Mouse (Mus musculus): ENCODE measurements around the gene Nup107. TPM values are rescaled to one million over a fixed set of nuclear protein-coding genes. Genes with fewer than 3 reads are reported as not detected.

The Nup107 gene
- polyA plus RNA-seq, 1 experiment from 2014 or later = 77.5 TPM

DNA sequence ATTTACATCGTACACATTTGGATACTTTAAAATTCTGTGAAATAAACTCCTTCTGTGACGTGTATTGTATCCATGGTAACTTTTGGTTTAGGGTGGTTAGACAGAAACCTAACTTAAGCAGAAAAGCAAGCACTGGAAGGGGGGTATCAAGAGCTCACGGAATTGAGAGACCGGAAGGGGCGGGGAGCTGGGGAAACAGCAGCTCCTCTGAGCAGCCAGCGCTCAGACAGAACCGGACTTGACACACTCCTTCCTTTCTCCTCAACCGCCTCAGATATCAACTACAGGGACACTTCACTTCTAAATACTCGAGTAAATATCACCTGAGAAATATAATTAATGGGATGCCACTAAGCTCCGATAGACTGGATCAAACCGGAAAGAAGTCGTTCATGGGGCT, 4.6 kb upstream of the Nup107 start:
- H3K4me1 ChIP-seq (ENCODE audit: control insufficient read depth, insufficient read depth, low read length) = no peaks in the 10 kb centered on the region
- no peaks in the 10 kb centered on the region for H3K36me3 ChIP-seq (ENCODE audit: control insufficient read depth, insufficient read depth, low read length)
- no peak overlapping the region for H3K9ac ChIP-seq (ENCODE audit: low read depth, low read length)
- H3K4me3 ChIP-seq (ENCODE audit: low read length) = no peak overlapping the region
- no peaks in the 10 kb centered on the region for H3K27me3 ChIP-seq (ENCODE audit: control insufficient read depth, insufficient read depth, low read length)
- no peak for ATAC-seq (ENCODE audit: low FRiP score, low TSS enrichment)
- H3K4me2 ChIP-seq (replicated peaks; ENCODE audit: low read depth, low read length) = no peak overlapping the region
- no peak overlapping the region for H3K27ac ChIP-seq (ENCODE audit: low read depth, low read length)
- WGBS = 91% methylated on average over 12 of the region's 12 CpGs
- H3K9me3 ChIP-seq (ENCODE audit: control insufficient read depth, low read length) = no peaks in the 10 kb centered on the region; the same call in 1 of the 2 replicates

DNA sequence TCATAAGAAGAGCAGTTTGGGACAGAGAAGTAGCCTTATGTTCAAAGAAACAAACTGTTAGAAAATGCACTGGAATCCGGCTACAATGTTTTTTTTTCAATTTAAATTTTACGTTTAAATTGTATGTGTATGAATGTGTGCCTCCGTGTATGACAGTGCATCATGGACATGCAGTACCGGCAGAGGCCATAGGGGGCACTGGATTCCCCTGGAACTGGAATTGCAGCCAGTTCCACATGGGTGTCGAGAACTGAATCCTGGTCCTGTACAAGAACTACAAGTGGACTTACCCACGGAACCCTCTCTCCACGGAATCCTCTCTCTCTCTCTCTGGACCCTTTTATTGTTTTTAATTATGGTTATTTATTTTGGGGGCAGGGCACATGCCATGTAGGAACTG, 3.7 kb upstream of the Nup107 start:
- Histone ChIP-seq H3K4me2 (replicated peaks; ENCODE audit: low read depth, low read length) (no peak overlapping the region), H3K27ac (ENCODE audit: low read depth, low read length) (no peak overlapping the region), H3K4me1 (ENCODE audit: control insufficient read depth, insufficient read depth, low read length) (peaks cover 7% of the 10 kb centered on the region; the same call in 1 of the 2 replicates), H3K4me3 (ENCODE audit: low read length) (no peak overlapping the region), H3K27me3 (ENCODE audit: control insufficient read depth, insufficient read depth, low read length) (no peaks in the 10 kb centered on the region), H3K9me3 (ENCODE audit: control insufficient read depth, low read length) (no peaks in the 10 kb centered on the region; the same call in 1 of the 2 replicates), H3K9ac (ENCODE audit: low read depth, low read length) (no peak overlapping the region), H3K36me3 (ENCODE audit: control insufficient read depth, insufficient read depth, low read length) (no peaks in the 10 kb centered on the region)
- no peak for ATAC-seq (ENCODE audit: low FRiP score, low TSS enrichment)
- 92% methylated on average over 7 of the region's 7 CpGs for WGBS

DNA sequence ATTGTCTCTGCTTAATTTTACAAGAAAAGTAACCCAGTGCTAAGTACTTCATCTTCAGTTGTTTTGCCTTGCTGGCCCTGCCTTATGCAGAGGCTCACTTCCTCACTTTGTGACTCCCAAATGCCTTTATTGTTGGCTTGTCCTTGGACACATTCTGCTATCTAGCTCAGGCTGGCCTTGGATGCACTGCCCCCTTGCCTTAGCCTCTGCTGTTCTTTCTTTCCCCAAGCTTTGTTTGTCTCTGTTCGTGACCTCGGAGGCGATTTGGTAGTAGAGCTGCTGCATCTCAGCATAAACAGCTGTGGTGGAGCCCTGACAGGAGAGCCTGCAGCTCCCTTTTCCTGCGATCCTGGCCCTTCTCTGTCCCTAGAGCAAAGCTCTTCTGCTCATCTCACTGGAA, 2.7 kb upstream of the Nup107 start:
- no peak overlapping the region for H3K27ac ChIP-seq (ENCODE audit: low read depth, low read length)
- no peak overlapping the region for H3K9ac ChIP-seq (ENCODE audit: low read depth, low read length)
- H3K27me3 ChIP-seq (ENCODE audit: control insufficient read depth, insufficient read depth, low read length) = no peaks in the 10 kb centered on the region
- no peak for ATAC-seq (ENCODE audit: low FRiP score, low TSS enrichment)
- no peaks in the 10 kb centered on the region for H3K36me3 ChIP-seq (ENCODE audit: control insufficient read depth, insufficient read depth, low read length)
- H3K4me3 ChIP-seq (ENCODE audit: low read length) = no peak overlapping the region
- no peak overlapping the region for H3K4me2 ChIP-seq (replicated peaks; ENCODE audit: low read depth, low read length)
- no peaks in the 10 kb centered on the region; the same call in 1 of the 2 replicates for H3K9me3 ChIP-seq (ENCODE audit: control insufficient read depth, low read length)
- H3K4me1 ChIP-seq (ENCODE audit: control insufficient read depth, insufficient read depth, low read length) = peaks cover 10% of the 10 kb centered on the region; the same call in 1 of the 2 replicates
- WGBS = 86% methylated on average over 4 of the region's 4 CpGs

DNA sequence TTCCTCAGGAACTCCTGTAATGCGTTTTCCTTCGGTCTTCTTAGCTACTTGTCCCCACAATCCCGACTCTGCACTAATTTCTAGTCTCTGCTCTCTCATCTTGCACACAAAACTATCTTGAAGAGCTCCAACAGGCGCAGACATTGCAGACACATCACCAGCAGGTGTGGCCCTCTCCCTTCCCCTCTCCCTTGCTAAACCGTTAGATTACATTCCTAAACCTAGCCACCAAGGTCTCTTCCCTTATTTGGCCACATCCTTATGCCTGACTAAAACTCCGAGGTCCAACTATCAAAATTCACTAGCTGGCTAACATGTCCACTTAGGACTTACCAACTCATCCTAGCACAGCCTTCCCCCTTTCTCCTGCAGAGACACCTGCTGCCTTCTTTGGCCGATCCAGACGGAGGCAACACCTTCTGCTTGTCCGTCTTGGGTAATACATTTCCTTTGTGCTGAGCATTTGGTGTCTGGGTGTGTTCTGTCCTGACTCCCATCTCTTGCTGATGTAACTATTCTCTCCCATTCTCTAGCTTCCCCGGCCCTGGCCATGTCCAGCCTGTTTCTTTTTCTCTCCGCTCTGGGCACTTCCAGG, 1.0 kb upstream of the Nup107 start:
- Histone ChIP-seq H3K4me1 (ENCODE audit: control insufficient read depth, insufficient read depth, low read length) (peaks cover 10% of the 10 kb centered on the region; the same call in 1 of the 2 replicates), H3K4me3 (ENCODE audit: low read length) (no peak overlapping the region), H3K9ac (ENCODE audit: low read depth, low read length) (no peak overlapping the region), H3K36me3 (ENCODE audit: control insufficient read depth, insufficient read depth, low read length) (no peaks in the 10 kb centered on the region), H3K27ac (ENCODE audit: low read depth, low read length) (no peak overlapping the region), H3K27me3 (ENCODE audit: control insufficient read depth, insufficient read depth, low read length) (no peaks in the 10 kb centered on the region), H3K9me3 (ENCODE audit: control insufficient read depth, low read length) (no peaks in the 10 kb centered on the region; the same call in 1 of the 2 replicates), H3K4me2 (replicated peaks; ENCODE audit: low read depth, low read length) (no peak overlapping the region; the same call in 1 of the 2 replicates)
- no peak for ATAC-seq (ENCODE audit: low FRiP score, low TSS enrichment)
- 74% methylated on average over 11 of the region's 11 CpGs for WGBS

DNA sequence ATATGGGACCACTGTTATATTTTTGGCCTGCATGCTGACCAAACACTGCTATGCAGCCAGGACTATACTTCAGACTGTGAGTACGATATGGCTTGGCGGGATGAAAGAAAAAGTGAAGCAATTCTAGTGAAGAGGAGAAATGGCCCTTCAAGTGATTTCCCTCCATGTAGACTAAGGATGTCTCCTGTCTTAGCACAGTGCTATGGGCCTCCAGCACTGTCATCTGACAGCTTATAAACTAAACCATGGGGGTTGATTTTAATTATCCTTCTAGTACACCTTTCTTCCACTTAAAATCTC, 1.4 kb downstream of the Nup107 start:
- H3K36me3 ChIP-seq (ENCODE audit: control insufficient read depth, insufficient read depth, low read length) = peaks cover 19% of the 10 kb centered on the region

DNA sequence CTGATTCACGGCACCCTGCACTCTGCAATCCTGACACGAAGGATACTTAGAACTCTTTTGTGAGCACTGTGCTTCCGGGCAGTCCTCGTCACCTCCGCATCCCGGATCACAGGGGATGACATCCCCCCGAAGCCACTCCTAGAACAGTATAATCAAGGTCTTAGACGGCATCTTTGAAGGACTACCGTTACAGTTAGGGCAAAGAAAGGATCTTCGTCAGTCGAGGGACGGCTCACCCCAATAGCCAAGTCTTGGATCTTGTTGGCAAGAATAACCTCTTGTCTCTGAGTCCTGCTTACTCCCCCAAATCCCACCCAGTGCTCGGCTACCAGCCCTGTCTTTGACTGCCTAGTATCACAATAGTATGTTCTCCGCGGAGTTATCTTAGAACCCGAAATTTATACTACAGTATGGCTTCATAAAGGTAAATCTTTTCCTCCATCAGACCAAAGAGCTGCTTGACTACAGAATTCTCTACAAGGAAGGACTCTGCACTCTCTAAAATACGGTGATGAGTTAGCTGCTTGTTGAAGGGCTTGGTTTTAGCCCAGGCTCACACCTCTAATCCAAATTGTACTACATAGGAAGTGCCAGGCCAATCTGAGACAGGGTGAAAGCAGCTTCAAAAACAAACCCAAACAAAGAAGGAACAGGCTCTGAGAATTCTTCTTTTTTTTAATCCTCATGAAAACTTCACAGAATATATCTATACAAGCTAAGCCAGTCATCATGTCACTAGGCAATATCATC, 1.9 kb downstream of the Nup107 start:
- WGBS = 93% methylated on average over 17 of the region's 17 CpGs
- no peak overlapping the region; the same call in 1 of the 2 replicates for H3K9ac ChIP-seq (ENCODE audit: low read depth, low read length)
- no peak overlapping the region for H3K4me3 ChIP-seq (ENCODE audit: low read length)
- H3K4me2 ChIP-seq (replicated peaks; ENCODE audit: low read depth, low read length) = no peak overlapping the region; the same call in 1 of the 2 replicates
- H3K27ac ChIP-seq (ENCODE audit: low read depth, low read length) = no peak overlapping the region
- no peak for ATAC-seq (ENCODE audit: low FRiP score, low TSS enrichment)
- H3K9me3 ChIP-seq (ENCODE audit: control insufficient read depth, low read length) = no peaks in the 10 kb centered on the region
- no peaks in the 10 kb centered on the region for H3K27me3 ChIP-seq (ENCODE audit: control insufficient read depth, insufficient read depth, low read length)
- peaks cover 24% of the 10 kb centered on the region for H3K36me3 ChIP-seq (ENCODE audit: control insufficient read depth, insufficient read depth, low read length)
- peaks cover 10% of the 10 kb centered on the region; the same call in 1 of the 2 replicates for H3K4me1 ChIP-seq (ENCODE audit: control insufficient read depth, insufficient read depth, low read length)

More for the DNA sequence above, 1.4 kb downstream of the Nup107 start:
- H3K9ac ChIP-seq (ENCODE audit: low read depth, low read length) = peak overlapping the region; percentile 86; the same call in 1 of the 2 replicates
- H3K4me3 ChIP-seq (ENCODE audit: low read length) = peak overlapping the region; percentile 93; the same call in 1 of the 2 replicates
- no peaks in the 10 kb centered on the region; the same call in 1 of the 2 replicates for H3K9me3 ChIP-seq (ENCODE audit: control insufficient read depth, low read length)
- WGBS = 93% methylated on average over 2 of the region's 2 CpGs
- no peak overlapping the region for H3K27ac ChIP-seq (ENCODE audit: low read depth, low read length)
- no peak for ATAC-seq (ENCODE audit: low FRiP score, low TSS enrichment)
- H3K4me1 ChIP-seq (ENCODE audit: control insufficient read depth, insufficient read depth, low read length) = peaks cover 10% of the 10 kb centered on the region; the same call in 1 of the 2 replicates
- peak overlapping the region; percentile 68 for H3K4me2 ChIP-seq (replicated peaks; ENCODE audit: low read depth, low read length)
- no peaks in the 10 kb centered on the region for H3K27me3 ChIP-seq (ENCODE audit: control insufficient read depth, insufficient read depth, low read length)

DNA sequence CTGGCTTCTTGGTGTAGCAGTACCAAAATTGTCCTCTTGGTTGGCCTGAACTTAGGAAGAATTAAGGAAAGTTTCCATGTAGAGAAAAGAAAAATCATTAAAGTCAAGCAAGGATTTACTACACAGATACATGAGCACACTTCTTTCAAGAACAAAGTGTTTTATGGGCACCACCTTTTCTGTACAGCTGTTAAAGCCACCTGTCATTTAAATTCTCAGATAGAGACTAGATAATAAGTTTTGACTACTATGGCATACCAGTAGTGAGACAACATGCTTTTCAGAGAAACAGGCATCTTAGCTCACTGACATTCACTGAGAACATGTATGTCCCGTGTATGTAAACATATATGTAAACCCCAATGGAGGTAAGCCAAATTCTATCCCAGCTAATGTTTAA, 2.5 kb downstream of the Nup107 start:
- Histone ChIP-seq H3K36me3 (ENCODE audit: control insufficient read depth, insufficient read depth, low read length) (peaks cover 30% of the 10 kb centered on the region), H3K9ac (ENCODE audit: low read depth, low read length) (no peak overlapping the region), H3K27me3 (ENCODE audit: control insufficient read depth, insufficient read depth, low read length) (no peaks in the 10 kb centered on the region), H3K4me2 (replicated peaks; ENCODE audit: low read depth, low read length) (no peak overlapping the region), H3K4me1 (ENCODE audit: control insufficient read depth, insufficient read depth, low read length) (peaks cover 10% of the 10 kb centered on the region; the same call in 1 of the 2 replicates), H3K9me3 (ENCODE audit: control insufficient read depth, low read length) (no peaks in the 10 kb centered on the region), H3K4me3 (ENCODE audit: low read length) (no peak overlapping the region), H3K27ac (ENCODE audit: low read depth, low read length) (no peak overlapping the region)
- no peak for ATAC-seq (ENCODE audit: low FRiP score, low TSS enrichment)
- 88% methylated on average over 1 of the region's 1 CpGs for WGBS

DNA sequence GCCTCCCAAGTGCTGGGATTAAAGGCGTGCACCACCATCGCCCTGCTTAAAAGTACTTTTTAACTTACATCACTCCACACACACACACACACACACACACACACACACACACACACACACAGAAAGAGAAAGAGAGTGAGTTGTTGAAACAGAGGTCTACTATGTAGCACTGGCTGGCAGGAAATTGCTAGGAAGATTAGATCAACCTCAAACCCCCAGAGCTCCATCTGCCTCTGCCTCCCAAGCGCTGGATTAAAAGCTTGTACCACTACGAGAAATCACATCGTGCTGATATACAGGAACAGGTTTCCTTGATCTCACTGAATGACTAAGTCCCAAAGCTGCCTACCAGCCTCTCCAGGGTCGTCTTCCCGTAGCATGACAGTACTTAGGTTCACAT, 7.9 kb downstream of the Nup107 start:
- Histone ChIP-seq H3K4me1 (ENCODE audit: control insufficient read depth, insufficient read depth, low read length) (no peaks in the 10 kb centered on the region), H3K36me3 (ENCODE audit: control insufficient read depth, insufficient read depth, low read length) (peaks cover 78% of the 10 kb centered on the region)
- 95% methylated on average over 7 of the region's 7 CpGs for WGBS

DNA sequence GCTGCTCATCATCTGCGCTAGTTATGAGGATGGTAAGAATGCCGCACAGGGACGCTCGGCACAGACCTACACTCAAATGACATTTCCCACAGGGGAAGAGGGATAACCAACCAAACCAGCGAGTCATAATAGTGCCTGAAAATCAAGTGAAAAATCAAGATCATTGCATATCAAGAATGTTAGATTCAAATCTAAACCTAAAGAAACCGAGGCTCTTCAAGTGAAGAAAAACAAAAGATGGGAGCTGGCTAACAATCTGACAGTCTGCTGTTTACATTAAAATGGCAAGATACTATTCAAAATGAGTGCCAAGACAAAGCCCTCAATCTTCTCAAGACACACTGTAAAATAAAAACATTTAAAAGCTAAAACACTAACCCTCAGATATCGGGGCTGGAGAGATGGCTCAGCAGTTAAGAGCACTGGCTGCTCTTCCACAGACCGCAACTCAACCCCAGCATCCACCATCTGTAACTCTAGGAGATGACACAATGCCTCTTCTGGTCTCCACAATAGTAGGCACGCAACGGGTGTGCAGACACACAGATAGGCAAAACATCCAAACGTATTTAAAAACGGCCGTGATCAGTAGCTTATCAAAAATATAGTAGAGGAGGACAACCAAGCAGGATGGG, 8.6 kb downstream of the Nup107 start:
- H3K9ac ChIP-seq (ENCODE audit: low read depth, low read length) = no peak overlapping the region
- no peaks in the 10 kb centered on the region for H3K4me1 ChIP-seq (ENCODE audit: control insufficient read depth, insufficient read depth, low read length)
- H3K36me3 ChIP-seq (ENCODE audit: control insufficient read depth, insufficient read depth, low read length) = peaks cover 84% of the 10 kb centered on the region
- no peak for ATAC-seq (ENCODE audit: low FRiP score, low TSS enrichment)
- H3K4me2 ChIP-seq (replicated peaks; ENCODE audit: low read depth, low read length) = no peak overlapping the region
- no peaks in the 10 kb centered on the region for H3K9me3 ChIP-seq (ENCODE audit: control insufficient read depth, low read length)
- H3K27ac ChIP-seq (ENCODE audit: low read depth, low read length) = no peak overlapping the region
- H3K27me3 ChIP-seq (ENCODE audit: control insufficient read depth, insufficient read depth, low read length) = no peaks in the 10 kb centered on the region
- 96% methylated on average over 13 of the region's 13 CpGs for WGBS
- H3K4me3 ChIP-seq (ENCODE audit: low read length) = no peak overlapping the region

More for the DNA sequence above, 7.9 kb downstream of the Nup107 start:
- H3K9ac ChIP-seq (ENCODE audit: low read depth, low read length) = no peak overlapping the region
- H3K4me3 ChIP-seq (ENCODE audit: low read length) = no peak overlapping the region
- H3K9me3 ChIP-seq (ENCODE audit: control insufficient read depth, low read length) = no peaks in the 10 kb centered on the region
- no peak for ATAC-seq (ENCODE audit: low FRiP score, low TSS enrichment)
- H3K4me2 ChIP-seq (replicated peaks; ENCODE audit: low read depth, low read length) = no peak overlapping the region
- H3K27ac ChIP-seq (ENCODE audit: low read depth, low read length) = no peak overlapping the region
- no peaks in the 10 kb centered on the region for H3K27me3 ChIP-seq (ENCODE audit: control insufficient read depth, insufficient read depth, low read length)
